In the genomic region with DNA sequence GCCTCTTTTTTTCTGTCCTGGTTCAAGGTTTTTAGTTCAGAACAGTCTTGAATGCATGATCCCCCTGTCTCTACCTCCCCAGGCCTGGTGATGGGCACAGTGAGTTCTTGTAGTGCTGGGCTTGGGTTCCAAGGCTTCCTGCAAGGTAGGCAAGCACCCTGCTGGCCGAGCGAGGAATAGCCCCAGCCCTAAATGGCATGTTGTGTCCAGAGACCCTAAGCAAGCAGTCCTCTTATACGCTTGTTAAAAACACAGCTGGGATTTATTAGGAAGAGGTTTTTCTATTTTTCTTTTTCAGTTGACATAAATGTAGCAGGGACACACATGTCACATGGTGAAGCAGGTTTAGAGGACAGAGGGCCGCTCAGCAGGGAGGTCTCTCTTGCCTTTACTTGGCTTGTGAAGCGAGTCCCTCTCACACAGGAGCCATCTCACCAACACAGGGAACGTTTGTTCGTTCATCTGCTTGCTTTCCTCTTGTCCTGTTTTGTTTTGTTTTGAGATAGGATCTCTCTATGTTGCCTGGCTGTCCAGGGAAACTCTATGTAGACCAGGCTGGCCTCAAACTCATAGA, we compare ENCODE assay signal across 1 mouse cellular context.
TF ChIP-seq lines count a peak whose summit lies in the region.

No protein-coding gene starts in this region.

TF ChIP-seq in MEL, 35 proteins besides CTCF, POLR2A, EP300 and RAD21 (continued from another document):
- TF ChIP-seq POLR2AphosphoS2 (IDR thresholded peaks at IDR 0.05; ENCODE audit: low read length), result no peak
- TF ChIP-seq MYB (IDR thresholded peaks at IDR 0.05; ENCODE audit: low read depth, low read length), result no peak
- TF ChIP-seq ZC3H11A (IDR thresholded peaks at IDR 0.05; ENCODE audit: low read depth, low read length), result peak; percentile 21; the same call in 1 of the 2 replicates
- no peak for TF ChIP-seq RCOR1 (IDR thresholded peaks at IDR 0.05; ENCODE audit: low read depth, low read length)
- TF ChIP-seq USF2 (IDR thresholded peaks at IDR 0.05; ENCODE audit: borderline replicate concordance in 1 of 2, insufficient read depth in 1 of 2, low read depth in 1 of 2, low read length in 2 of 2), result no peak
- no peak for TF ChIP-seq ZNF384 (IDR thresholded peaks at IDR 0.05; ENCODE audit: low read depth, low read length)
- no peak for TF ChIP-seq TBP (IDR thresholded peaks at IDR 0.05; ENCODE audit: low read depth, low read length)
- TF ChIP-seq HCFC1 (IDR thresholded peaks at IDR 0.05; ENCODE audit: low read depth, low read length), result no peak
- TF ChIP-seq SIN3A (IDR thresholded peaks at IDR 0.05; ENCODE audit: low read length), result 0 out of 2 replicates have a peak, but pooled peaks have one; percentile 29
- no peak for TF ChIP-seq NRF1 (IDR thresholded peaks at IDR 0.05; ENCODE audit: insufficient read depth, low read depth, low read length, poor library complexity, severe bottlenecking)
- no peak for TF ChIP-seq GATA1 (IDR thresholded peaks at IDR 0.05; ENCODE audit: low read depth, low read length)
- TF ChIP-seq USF1 (IDR thresholded peaks at IDR 0.05; ENCODE audit: low read depth, low read length), result no peak
- TF ChIP-seq ELF1 (IDR thresholded peaks at IDR 0.05; ENCODE audit: low read depth, low read length), result no peak
- no peak for TF ChIP-seq JUND (IDR thresholded peaks at IDR 0.05; ENCODE audit: low read depth, low read length)
- no peak for TF ChIP-seq CHD1 (IDR thresholded peaks at IDR 0.05; ENCODE audit: low read depth, low read length)
- TF ChIP-seq SMC3 (IDR thresholded peaks at IDR 0.05; ENCODE audit: low read depth, low read length), result peak; percentile 63
- no peak for TF ChIP-seq ZMIZ1 (IDR thresholded peaks at IDR 0.05; ENCODE audit: low read depth, low read length)
- no peak for TF ChIP-seq MEF2A (IDR thresholded peaks at IDR 0.05; ENCODE audit: extremely low read depth, insufficient replicate concordance, low read depth, low read length, poor library complexity, severe bottlenecking)
- TF ChIP-seq MAFK (IDR thresholded peaks at IDR 0.05; ENCODE audit: borderline replicate concordance, low read depth, low read length), result no peak
- TF ChIP-seq ZKSCAN1 (IDR thresholded peaks at IDR 0.05; ENCODE audit: low read depth, low read length), result no peak
- TF ChIP-seq ETS1 (IDR thresholded peaks at IDR 0.05; ENCODE audit: low read depth, low read length), result no peak
- TF ChIP-seq GABPA (IDR thresholded peaks at IDR 0.05; ENCODE audit: low read depth, low read length), result no peak
- TF ChIP-seq NELFE (IDR thresholded peaks at IDR 0.05; ENCODE audit: low read depth, low read length), result no peak
